Mouse (Mus musculus): ENCODE data around the gene Anapc10. TPM values are rescaled to one million over a fixed set of nuclear protein-coding genes. Genes with fewer than 3 reads are reported as not detected.

Gene Anapc10
- polyA plus RNA-seq (2014; fragmentation: Illumina TruSeq; extraction: RNeasy Lipid Tissue Mini Kit (QIAGEN cat#74804); ENCODE audit: insufficient read depth, low read depth, low replicate concordance), result 17.3 TPM

DNA sequence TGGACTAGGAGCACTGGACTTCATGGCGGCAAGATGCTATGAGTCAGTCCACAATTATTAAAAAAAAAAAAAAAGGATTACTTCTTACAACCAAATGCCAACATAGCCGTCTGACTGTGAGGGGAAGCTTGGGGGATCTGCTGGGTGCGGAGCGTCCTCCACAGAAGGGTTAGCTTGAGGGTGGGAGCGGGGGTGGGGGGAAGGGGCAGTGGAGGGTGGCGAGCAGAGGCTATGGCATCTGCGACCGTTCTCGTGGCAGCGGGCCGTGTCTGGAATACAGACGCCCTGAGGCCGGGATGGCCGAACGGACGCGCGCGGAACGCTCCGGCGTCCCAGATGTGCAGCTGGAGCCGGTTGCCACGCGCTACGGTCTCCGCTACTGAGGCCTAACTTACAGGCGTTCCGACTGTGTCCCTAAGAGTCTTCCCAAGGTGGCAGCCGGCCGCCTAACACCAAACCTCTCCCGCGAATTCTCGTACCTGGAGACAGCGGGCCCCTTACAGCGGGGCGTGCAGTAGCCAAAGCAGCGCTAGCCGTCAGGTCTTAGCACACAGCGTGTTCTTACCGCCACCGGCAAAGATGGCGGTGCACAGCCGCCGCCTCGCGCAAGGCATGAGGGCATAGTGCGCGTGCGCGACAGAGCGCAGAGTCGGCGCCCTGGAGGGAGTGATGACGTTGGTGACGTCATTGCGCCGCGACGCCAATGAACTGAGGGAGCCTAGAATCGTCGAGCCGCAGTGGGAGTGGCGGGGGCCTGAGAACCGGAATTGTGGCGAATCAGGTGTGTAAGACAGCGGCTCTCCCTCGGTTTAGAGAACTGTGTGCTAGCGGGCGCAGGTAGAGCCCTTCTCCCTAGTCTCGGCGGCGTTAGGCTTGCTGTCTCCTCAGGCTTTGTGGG lies at the start of gene Anapc10, which contains the start of gene Abce1:
TSS of gene Anapc10 (plus strand) at position 757 of the 898 bp plus-strand sequence.
TSS of gene Abce1 (minus strand) at position 677 of the 898 bp plus-strand sequence.

Other genes with a start within 250 kb of the Anapc10 start
- 9.6 TPM for gene Otud4, start 72.2 kb upstream of the Anapc10 start, polyA plus RNA-seq (2014; fragmentation: Illumina TruSeq; extraction: RNeasy Lipid Tissue Mini Kit (QIAGEN cat#74804); ENCODE audit: insufficient read depth, low read depth, low replicate concordance)
- 27.3 TPM for gene Abce1, start 80 bp upstream of the Anapc10 start, polyA plus RNA-seq (2014; fragmentation: Illumina TruSeq; extraction: RNeasy Lipid Tissue Mini Kit (QIAGEN cat#74804); ENCODE audit: insufficient read depth, low read depth, low replicate concordance)